Mouse (Mus musculus): ENCODE data around the gene Trpc5. TPM values are rescaled to one million over a fixed set of nuclear protein-coding genes. Genes with fewer than 3 reads are reported as not detected.

Trpc5 gene
- total and polyA plus RNA-seq, 2 experiments = not detected

DNA sequence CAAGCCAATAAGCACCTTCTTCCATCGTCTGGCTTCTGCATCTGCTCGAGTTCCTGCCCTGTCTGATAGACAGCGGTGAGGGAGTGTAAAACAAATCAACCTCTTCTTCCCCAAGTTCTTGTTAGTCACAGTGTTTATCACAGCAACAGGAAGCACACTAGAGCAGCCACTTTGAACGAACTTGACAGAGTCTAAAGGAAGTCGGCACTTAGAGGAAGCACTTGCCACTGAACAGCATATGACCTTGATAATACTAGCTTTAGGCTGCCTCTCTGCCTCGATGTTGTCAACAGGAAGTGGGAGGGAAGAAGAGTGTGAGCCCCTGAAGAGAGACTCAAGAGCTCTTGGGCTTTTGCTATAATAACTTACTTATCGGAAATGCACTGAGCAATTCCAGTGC lies 161.9 kb downstream of the Trpc5 start:
- WGBS = 74% methylated on average over 7 of the region's 7 CpGs
- Histone ChIP-seq H3K4me1 (ENCODE audit: control insufficient read depth, insufficient read depth, low read length) (no peaks in the 10 kb centered on the region), H3K4me3 (ENCODE audit: insufficient read depth, low read depth, low read length) (no peak overlapping the region), H3K27ac (replicated peaks; ENCODE audit: insufficient read depth, low read depth, low read length) (no peak overlapping the region), H3K9ac (ENCODE audit: low read depth, low read length) (no peak overlapping the region), H3K36me3 (ENCODE audit: control insufficient read depth, insufficient read depth, low read length) (no peaks in the 10 kb centered on the region), H3K27me3 (ENCODE audit: control insufficient read depth, insufficient read depth, low read length) (no peaks in the 10 kb centered on the region), H3K79me2 (ENCODE audit: control insufficient read depth, insufficient read depth, low read length) (no peaks in the 10 kb centered on the region)
- peak; percentile 15 for DNase-seq (ENCODE audit: extremely low read depth, low read depth, low spot score)
- TF ChIP-seq POLR2A (IDR thresholded peaks at IDR 0.05; ENCODE audit: extremely low read depth, insufficient read depth, low read length) = no peak
- TF ChIP-seq CTCF (IDR thresholded peaks at IDR 0.05; ENCODE audit: low read depth, low read length) = no peak

DNA sequence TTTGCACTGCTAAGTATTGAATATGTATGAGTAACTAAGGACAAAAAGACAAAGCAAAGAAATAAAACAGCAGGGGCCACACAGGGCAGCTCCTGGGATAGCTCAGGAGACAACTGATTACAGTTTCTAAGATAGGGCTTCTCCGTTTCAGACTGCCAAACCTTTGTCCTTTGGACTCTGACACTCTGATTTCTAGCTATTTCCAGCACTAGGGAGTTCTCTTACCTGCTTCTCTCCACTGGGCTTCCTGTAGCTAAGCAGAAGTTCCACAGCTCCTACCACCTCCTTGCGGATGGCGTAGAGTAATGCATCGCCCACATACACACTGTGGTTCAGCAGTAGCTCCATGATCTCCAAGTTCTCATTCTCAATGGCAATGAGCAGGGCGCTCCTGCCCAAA lies 164.7 kb downstream of the Trpc5 start:
- no peak overlapping the region for H3K4me3 ChIP-seq (ENCODE audit: insufficient read depth, low read depth, low read length)
- WGBS = 82% methylated on average over 5 of the region's 5 CpGs
- DNase-seq (ENCODE audit: extremely low read depth, low read depth, low spot score) = peak; percentile 20
- H3K79me2 ChIP-seq (ENCODE audit: control insufficient read depth, insufficient read depth, low read length) = no peaks in the 10 kb centered on the region
- no peaks in the 10 kb centered on the region for H3K4me1 ChIP-seq (ENCODE audit: control insufficient read depth, insufficient read depth, low read length)
- no peaks in the 10 kb centered on the region for H3K27me3 ChIP-seq (ENCODE audit: control insufficient read depth, insufficient read depth, low read length)
- H3K36me3 ChIP-seq (ENCODE audit: control insufficient read depth, insufficient read depth, low read length) = no peaks in the 10 kb centered on the region
- no peak overlapping the region for H3K27ac ChIP-seq (replicated peaks; ENCODE audit: insufficient read depth, low read depth, low read length)
- TF ChIP-seq POLR2A (IDR thresholded peaks at IDR 0.05; ENCODE audit: extremely low read depth, insufficient read depth, low read length) (no peak), CTCF (IDR thresholded peaks at IDR 0.05; ENCODE audit: low read depth, low read length) (no peak)
- no peak overlapping the region for H3K9ac ChIP-seq (ENCODE audit: low read depth, low read length)

DNA sequence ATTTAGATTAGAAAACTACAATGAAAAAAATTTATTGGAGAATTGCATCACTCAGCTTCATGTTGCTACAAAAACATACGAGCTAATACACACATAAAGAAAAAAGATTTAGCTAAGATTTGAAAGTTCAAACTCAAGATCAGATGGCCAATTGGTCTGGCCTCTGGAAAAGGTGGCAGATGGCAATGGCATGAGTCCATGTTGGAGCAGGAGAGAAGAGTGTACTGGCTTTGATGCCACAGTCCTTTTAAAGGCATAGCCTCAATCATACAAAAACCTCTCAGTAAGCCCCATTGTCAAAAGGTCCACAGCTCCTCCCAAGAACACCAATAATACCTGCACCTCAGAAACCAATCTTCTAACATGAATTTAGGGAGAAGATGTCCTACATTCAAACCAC lies 196.6 kb downstream of the Trpc5 start:
- Histone ChIP-seq H3K9ac (ENCODE audit: low read depth, low read length) (no peak overlapping the region), H3K4me1 (ENCODE audit: control insufficient read depth, insufficient read depth, low read length) (no peaks in the 10 kb centered on the region), H3K4me3 (ENCODE audit: insufficient read depth, low read depth, low read length) (no peak overlapping the region), H3K36me3 (ENCODE audit: control insufficient read depth, insufficient read depth, low read length) (no peaks in the 10 kb centered on the region), H3K27ac (replicated peaks; ENCODE audit: insufficient read depth, low read depth, low read length) (no peak overlapping the region), H3K27me3 (ENCODE audit: control insufficient read depth, insufficient read depth, low read length) (no peaks in the 10 kb centered on the region), H3K79me2 (ENCODE audit: control insufficient read depth, insufficient read depth, low read length) (no peaks in the 10 kb centered on the region)
- no peak for DNase-seq (ENCODE audit: extremely low read depth, low read depth, low spot score)
- TF ChIP-seq CTCF (IDR thresholded peaks at IDR 0.05; ENCODE audit: low read depth, low read length) (no peak), POLR2A (IDR thresholded peaks at IDR 0.05; ENCODE audit: extremely low read depth, insufficient read depth, low read length) (no peak)
- 95% methylated on average over 1 of the region's 1 CpGs for WGBS

DNA sequence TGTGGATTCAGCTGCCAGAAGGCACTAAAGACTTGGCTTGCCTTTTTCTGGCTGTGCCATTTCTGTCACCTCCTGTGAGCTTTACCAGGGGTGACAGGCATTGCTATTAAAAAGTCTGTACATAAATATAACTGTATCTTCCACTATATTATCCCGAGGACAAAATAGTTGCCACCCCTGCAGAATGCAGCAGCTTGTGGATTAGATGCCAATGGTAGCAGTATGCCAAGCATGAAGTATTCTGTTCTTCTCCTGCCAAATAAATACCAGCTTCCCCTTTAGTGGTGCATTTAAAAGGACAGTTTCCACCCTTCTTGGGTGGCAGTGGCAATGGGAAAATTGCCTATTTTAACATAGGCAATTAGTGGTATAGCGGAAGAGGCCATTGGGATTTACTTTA lies 223.6 kb downstream of the Trpc5 start:
- Histone ChIP-seq H3K36me3 (ENCODE audit: control insufficient read depth, insufficient read depth, low read length) (no peaks in the 10 kb centered on the region), H3K4me3 (ENCODE audit: insufficient read depth, low read depth, low read length) (no peak overlapping the region), H3K9ac (ENCODE audit: low read depth, low read length) (no peak overlapping the region), H3K27me3 (ENCODE audit: control insufficient read depth, insufficient read depth, low read length) (no peaks in the 10 kb centered on the region), H3K27ac (replicated peaks; ENCODE audit: insufficient read depth, low read depth, low read length) (no peak overlapping the region), H3K4me1 (ENCODE audit: control insufficient read depth, insufficient read depth, low read length) (no peaks in the 10 kb centered on the region), H3K79me2 (ENCODE audit: control insufficient read depth, insufficient read depth, low read length) (no peaks in the 10 kb centered on the region)
- DNase-seq (ENCODE audit: extremely low read depth, low read depth, low spot score) = no peak
- WGBS = 96% methylated on average over 2 of the region's 2 CpGs
- TF ChIP-seq CTCF (IDR thresholded peaks at IDR 0.05; ENCODE audit: low read depth, low read length) = no peak

DNA sequence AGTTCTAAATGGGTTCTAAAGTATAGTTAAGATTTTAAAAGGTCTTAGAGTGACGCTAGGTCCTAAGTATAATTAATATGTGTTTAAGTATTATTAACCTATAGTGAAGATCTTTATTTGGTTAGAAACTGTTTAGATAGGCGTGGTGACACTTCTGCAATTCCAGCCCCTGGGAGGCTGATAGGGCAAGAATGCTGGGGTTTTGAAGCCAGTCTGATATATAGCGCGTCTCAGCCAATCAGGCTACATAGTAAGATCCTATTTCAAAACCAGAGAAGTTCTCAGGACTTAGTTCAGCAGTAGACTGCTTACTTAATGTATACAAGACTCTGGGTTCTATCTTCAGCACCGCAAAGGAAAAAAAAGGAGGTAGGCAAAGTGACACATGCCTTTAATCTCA lies 231.7 kb downstream of the Trpc5 start, which contains the start of gene Trpc5os:
Gene Trpc5os (plus strand): TSS at position 301 of the 400 bp plus-strand sequence.
- Histone ChIP-seq H3K4me1 (ENCODE audit: control insufficient read depth, insufficient read depth, low read length) (no peaks in the 10 kb centered on the region), H3K36me3 (ENCODE audit: control insufficient read depth, insufficient read depth, low read length) (no peaks in the 10 kb centered on the region), H3K9ac (ENCODE audit: low read depth, low read length) (no peak within 1 kb of the TSS), H3K4me3 (ENCODE audit: insufficient read depth, low read depth, low read length) (no peak within 1 kb of the TSS), H3K27ac (replicated peaks; ENCODE audit: insufficient read depth, low read depth, low read length) (no peak within 1 kb of the TSS), H3K79me2 (ENCODE audit: control insufficient read depth, insufficient read depth, low read length) (no peaks in the 10 kb centered on the region), H3K27me3 (ENCODE audit: control insufficient read depth, insufficient read depth, low read length) (no peaks in the 10 kb centered on the region)
- DNase-seq (ENCODE audit: extremely low read depth, low read depth, low spot score) = no peak
- 94% methylated on average over 5 of the region's 5 CpGs for WGBS
- no peak for TF ChIP-seq CTCF (IDR thresholded peaks at IDR 0.05; ENCODE audit: low read depth, low read length)
- TF ChIP-seq POLR2A (IDR thresholded peaks at IDR 0.05; ENCODE audit: extremely low read depth, insufficient read depth, low read length) = no peak

DNA sequence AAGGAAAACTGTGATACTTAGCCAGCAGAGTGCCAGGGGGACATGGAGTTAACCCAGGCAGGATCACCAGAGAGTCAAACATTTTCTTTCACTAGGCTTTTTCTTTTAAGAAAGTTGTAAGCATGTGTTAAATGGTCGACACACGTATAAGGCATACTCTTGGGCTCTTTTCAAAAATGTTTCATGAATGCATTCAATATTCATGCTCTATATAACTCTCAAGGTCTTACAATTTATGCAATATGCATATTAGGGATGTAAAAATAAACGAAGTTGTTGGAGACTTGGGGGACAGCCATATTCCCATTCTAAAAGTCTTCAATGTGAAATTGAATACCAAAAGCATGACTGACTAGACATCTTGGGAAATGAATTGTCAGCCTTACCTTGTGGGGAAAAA lies 264.1 kb downstream of the Trpc5 start:
- Histone ChIP-seq H3K27ac (replicated peaks; ENCODE audit: insufficient read depth, low read depth, low read length) (no peak overlapping the region), H3K27me3 (ENCODE audit: control insufficient read depth, insufficient read depth, low read length) (no peaks in the 10 kb centered on the region), H3K36me3 (ENCODE audit: control insufficient read depth, insufficient read depth, low read length) (no peaks in the 10 kb centered on the region), H3K4me3 (ENCODE audit: insufficient read depth, low read depth, low read length) (no peak overlapping the region), H3K9ac (ENCODE audit: low read depth, low read length) (no peak overlapping the region), H3K4me1 (ENCODE audit: control insufficient read depth, insufficient read depth, low read length) (no peaks in the 10 kb centered on the region), H3K79me2 (ENCODE audit: control insufficient read depth, insufficient read depth, low read length) (no peaks in the 10 kb centered on the region)
- DNase-seq (ENCODE audit: extremely low read depth, low read depth, low spot score) = no peak
- 77% methylated on average over 3 of the region's 3 CpGs for WGBS
- TF ChIP-seq POLR2A (IDR thresholded peaks at IDR 0.05; ENCODE audit: extremely low read depth, insufficient read depth, low read length) (no peak), CTCF (IDR thresholded peaks at IDR 0.05; ENCODE audit: low read depth, low read length) (no peak)
